ENCODE assay signal across 10 mouse cellular contexts in the genomic region with DNA sequence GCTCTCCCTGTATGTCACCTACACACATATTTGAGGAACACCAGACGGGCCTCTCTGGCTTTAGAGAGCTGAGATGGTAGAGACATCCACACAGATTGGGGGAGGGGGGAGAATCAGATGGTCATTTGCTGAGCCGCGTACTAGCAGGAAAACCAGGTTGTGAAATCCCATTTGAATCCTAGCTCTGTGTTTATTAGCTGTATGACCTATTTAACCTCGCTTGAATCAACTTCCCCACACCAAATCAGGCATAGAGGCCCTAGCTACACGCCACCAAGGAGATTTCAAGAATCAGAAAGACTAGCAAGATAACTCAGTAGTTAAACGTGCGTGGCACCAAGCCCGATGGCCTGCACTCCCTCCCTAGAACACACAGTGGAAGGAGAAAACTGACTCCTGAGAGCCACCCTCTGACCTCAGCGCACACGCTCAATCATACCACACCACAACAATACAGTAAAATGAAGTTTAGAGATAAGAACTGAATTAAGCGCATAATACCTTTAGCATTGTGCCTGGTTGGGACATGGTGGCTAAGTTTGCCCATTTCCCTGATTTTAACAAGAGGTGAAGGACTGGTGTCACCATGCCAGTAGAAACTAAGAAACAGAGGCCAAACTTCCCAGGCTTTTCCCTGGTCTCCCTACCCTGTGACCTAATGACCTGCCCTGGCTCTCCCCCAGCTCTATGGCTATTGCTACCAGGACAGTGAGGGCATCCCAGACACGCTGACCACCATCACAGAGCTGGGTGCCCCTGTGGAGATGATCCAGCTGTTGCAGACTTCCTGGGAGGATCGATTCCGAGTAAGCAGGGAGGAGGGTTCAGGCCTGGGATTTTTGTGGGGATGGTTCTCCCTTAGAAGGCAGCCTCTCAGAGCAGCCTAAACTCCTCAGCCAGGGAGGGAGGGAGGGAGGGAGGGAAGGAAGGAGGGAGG. TPM values are rescaled to one million over a fixed set of nuclear protein-coding genes. Genes with fewer than 3 reads are reported as not detected.
DNase-seq lines count a peak whose midpoint lies in the region; ATAC-seq and TF ChIP-seq lines count a peak whose summit lies in the region.
"Had no signal": no experiment of that assay in that cellular context is flagged by ENCODE, and none has a peak within 500 bp of the region (broad histone marks: within the 10 kb centered on the region; RNA-seq: fewer than 3 reads in every experiment).

No protein-coding gene starts in this region.

- no peak overlapping the region for H3K4me3 ChIP-seq in spleen, adult 2 months (ENCODE audit: extremely low read depth, insufficient read depth, insufficient read length)
- H3K4me3 ChIP-seq in liver, embryonic 11.5 days (ENCODE audit: low read depth, low read length): peak overlapping the region; percentile 78; the same call in 1 of the 2 replicates
- peak overlapping the region; percentile 14 for H3K4me3 ChIP-seq in stomach, postnatal 0 days (ENCODE audit: low read depth, low read length)

- peaks cover 3% of the 10 kb centered on the region; the same call in 1 of the 2 replicates for H3K4me1 ChIP-seq in spleen, adult 2 months (ENCODE audit: control insufficient read depth, insufficient read depth, insufficient read length)
- H3K4me1 ChIP-seq in liver, embryonic 11.5 days (replicated peaks; ENCODE audit: control insufficient read depth, insufficient read depth, low read length): peaks cover 23% of the 10 kb centered on the region
- peaks cover 9% of the 10 kb centered on the region; the same call in 1 of the 2 replicates for H3K4me1 ChIP-seq in stomach, postnatal 0 days (replicated peaks; ENCODE audit: control insufficient read depth, insufficient read depth)

- no peak for TF ChIP-seq CTCF in spleen, adult 2 months (IDR thresholded peaks at IDR 0.05; ENCODE audit: extremely low read depth, insufficient read depth, insufficient read length, insufficient replicate concordance)
- no peak for TF ChIP-seq CTCF in stomach, postnatal 0 days (IDR thresholded peaks at IDR 0.05; ENCODE audit: low read depth)

- no peak for TF ChIP-seq EP300 in stomach, postnatal 0 days (optimal IDR thresholded peaks at IDR 0.05)

- no peak for ATAC-seq in liver, embryonic 11.5 days (replicated peaks; ENCODE audit: low FRiP score)
- ATAC-seq in stomach, postnatal 0 days (ENCODE audit: low FRiP score, low TSS enrichment): no peak

- H3K4me2 ChIP-seq in liver, embryonic 11.5 days: peak overlapping the region; percentile 83
- peak overlapping the region; percentile 93 for H3K4me2 ChIP-seq in stomach, postnatal 0 days (replicated peaks; ENCODE audit: low read depth)

- no peak for TF ChIP-seq POLR2A in spleen, adult 2 months (IDR thresholded peaks at IDR 0.05; ENCODE audit: low read depth, low read length)

- no peak overlapping the region for H3K9ac ChIP-seq in liver, embryonic 11.5 days (ENCODE audit: low read depth, low read length)
- H3K9ac ChIP-seq in stomach, postnatal 0 days (ENCODE audit: low read length): peak overlapping the region; percentile 94; the same call in 1 of the 2 replicates
- H3K9ac ChIP-seq: limb, embryonic 15.5 days had no signal

- peak overlapping the region; percentile 36 for H3K27ac ChIP-seq in spleen, adult 2 months (ENCODE audit: insufficient read depth, low read length)
- 0 out of 2 replicates have a peak overlapping the region, but pooled peaks have one; percentile 45 for H3K27ac ChIP-seq in liver, embryonic 11.5 days (ENCODE audit: low read depth, low read length)
- H3K27ac ChIP-seq in stomach, postnatal 0 days (replicated peaks): peak overlapping the region; percentile 90
- H3K27ac ChIP-seq: limb, embryonic 15.5 days had no signal

- 84% methylated on average over 14 of the region's 14 CpGs for WGBS in spleen, adult 2 months
- 56% methylated on average over 14 of the region's 14 CpGs for WGBS in liver, embryonic 11.5 days
- 41% methylated on average over 14 of the region's 14 CpGs for WGBS in stomach, postnatal 0 days

- intact Hi-C loops in heart, postnatal 36 days (cut with DNase I): loop anchor here (5.0 kb wide), 2 partner anchors 112 to 133 kb away; partner anchors contain the start of gene Eml4
- intact Hi-C loops in left cerebral cortex, postnatal 10 days (cut with DNase I): no loop called here

- peaks cover 13% of the 10 kb centered on the region for H3K27me3 ChIP-seq in spleen, adult 2 months (ENCODE audit: control insufficient read depth, insufficient read depth, low read length)
- peaks cover 20% of the 10 kb centered on the region for H3K27me3 ChIP-seq in liver, embryonic 11.5 days (replicated peaks; ENCODE audit: control insufficient read depth, insufficient read depth, low read length)
- H3K27me3 ChIP-seq in stomach, postnatal 0 days (ENCODE audit: control insufficient read depth, insufficient read depth, low read length): no peaks in the 10 kb centered on the region

- H3K9me3 ChIP-seq in liver, embryonic 11.5 days (ENCODE audit: control insufficient read depth, low read length): no peaks in the 10 kb centered on the region
- H3K9me3 ChIP-seq in stomach, postnatal 0 days (ENCODE audit: control insufficient read depth, low read length): no peaks in the 10 kb centered on the region
- H3K9me3 ChIP-seq: limb, embryonic 15.5 days had no signal

- no peak for DNase-seq in spleen, adult 2 months (ENCODE audit: low read depth in 1 of 2, low spot score in 2 of 2)
- DNase-seq in spleen, postnatal 10 days (ENCODE audit: low spot score in 2 of 2): no peak
- DNase-seq in heart, postnatal 36 days: peak; percentile 33 to 57
- no peak for DNase-seq in liver, embryonic 11.5 days (ENCODE audit: low spot score)
- DNase-seq in stomach, postnatal 0 days (ENCODE audit: low spot score): peak; percentile 45
- no peak for DNase-seq in frontal cortex, postnatal 25 days (ENCODE audit: low spot score in 2 of 2)
- DNase-seq in layer of hippocampus, adult 9-10 months (ENCODE audit: low spot score): no peak
- no peak for DNase-seq in left cerebral cortex, postnatal 10 days (ENCODE audit: extremely low spot score in 1 of 2, low spot score in 2 of 2)
- DNase-seq: thymus, postnatal 25 days had no signal

- no peaks in the 10 kb centered on the region for H3K36me3 ChIP-seq in spleen, adult 2 months (ENCODE audit: control insufficient read depth, insufficient read depth, low read length)
- peaks cover 21% of the 10 kb centered on the region for H3K36me3 ChIP-seq in liver, embryonic 11.5 days (ENCODE audit: control insufficient read depth, insufficient read depth, low read length)
- H3K36me3 ChIP-seq in stomach, postnatal 0 days (ENCODE audit: control insufficient read depth, insufficient read depth, low read length): peaks cover 5% of the 10 kb centered on the region

RNA-seq across cellular contexts. Expression of gene Pkdcc, which starts 4.5 kb away (rescaled TPM):
- polyA plus RNA-seq in spleen, adult 2 months (2012; rRNA removed): 41.0 and 46.9 TPM in 2 replicates
- total RNA-seq in heart, postnatal 36 days (2021): 10 to 100 TPM; 34.5 to 37.4 TPM
- 14.3 and 19.4 TPM in 2 replicates for polyA plus RNA-seq in liver, embryonic 11.5 days (2014; fragmentation: Nextera tagmentation; extraction: Ambion mirVana)
- polyA plus RNA-seq in stomach, postnatal 0 days (2015; fragmentation: Nextera tagmentation; extraction: Ambion mirVana): 10.3 and 14.1 TPM in 2 replicates
- total RNA-seq in left cerebral cortex, postnatal 10 days (2021): 10 to 100 TPM; 16.7 to 19.8 TPM

Comparison
In these comparisons a context has a peak if more than half of its experiments do, and no peak if none do; other contexts are left out.
1. DNase-seq: peak in heart, postnatal 36 days (2 of 2) and stomach, postnatal 0 days (single experiment); none in spleen, adult 2 months (0 of 2), spleen, postnatal 10 days (0 of 2), liver, embryonic 11.5 days (single experiment), frontal cortex, postnatal 25 days (0 of 2), layer of hippocampus, adult 9-10 months (single experiment) and left cerebral cortex, postnatal 10 days (0 of 2).
2. H3K27ac ChIP-seq: peak in every context shown above with its lines; median percentile 90 in stomach, postnatal 0 days; 45 in liver, embryonic 11.5 days; 36 in spleen, adult 2 months.